Comparison of ENCODE assay signal across 38 mouse cellular contexts in genomic region chr2:164190576-164190975, GRCm38 (mm10). TPM values are rescaled to one million over a fixed set of nuclear protein-coding genes. Genes with fewer than 3 reads are reported as not detected.
DNase-seq lines count a peak whose midpoint lies in the region; ATAC-seq and TF ChIP-seq lines count a peak whose summit lies in the region.
"Had no signal": no experiment of that assay in that cellular context is flagged by ENCODE, and none has a peak within 500 bp of the region (broad histone marks: within the 10 kb centered on the region; RNA-seq: fewer than 3 reads in every experiment).

Wfdc12 (minus strand) TSS chr2:164190608.

- no peak for TF ChIP-seq POLR2A in lung, adult 2 months (IDR thresholded peaks at IDR 0.05; ENCODE audit: borderline replicate concordance, extremely low read depth, low read depth, low read length)

- no peak for TF ChIP-seq CTCF in lung, embryonic 14.5 days (IDR thresholded peaks at IDR 0.05; ENCODE audit: low read depth)
- TF ChIP-seq CTCF in lung, adult 2 months (IDR thresholded peaks at IDR 0.05; ENCODE audit: insufficient read depth, low read length): no peak

- DNase-seq in adrenal gland, postnatal 14 days: peak; percentile 41
- DNase-seq in adrenal gland, postnatal 25 days: no peak
- DNase-seq in lung, embryonic 14.5 days: peak; percentile 34
- no peak for DNase-seq in lung, adult 2 months
- DNase-seq in adipocyte (ENCODE audit: low spot score): peak; percentile 78
- DNase-seq in gastrocnemius, postnatal 14 days: no peak
- DNase-seq in thymus, postnatal 14 days: no peak
- DNase-seq: cerebellum, adult 8-10 months; cerebellum, postnatal 25 days; gastrocnemius, postnatal 36 days; heart, adult 2 months; kidney, adult 2 months; kidney, postnatal 36 days; liver, embryonic 13.5 days; right cerebral cortex, postnatal 4 days; thymus, adult 18-20 months; thymus, postnatal 36 days had no signal

- no peak within 1 kb of the TSS for H3K4me2 ChIP-seq in lung, embryonic 14.5 days
- H3K4me2 ChIP-seq: forebrain, embryonic 13.5 days; heart, embryonic 15.5 days; intestine, embryonic 15.5 days; limb, embryonic 12.5 days; liver, embryonic 13.5 days; lung, embryonic 15.5 days; midbrain, embryonic 12.5 days; neural tube, embryonic 13.5 days had no signal

- WGBS in lung, embryonic 14.5 days: 69% methylated on average over 6 of the region's 6 CpGs
- 64% methylated on average over 6 of the region's 6 CpGs for WGBS in lung, adult 2 months

- H3K27ac ChIP-seq in lung, embryonic 14.5 days (ENCODE audit: low read depth): no peak within 1 kb of the TSS
- H3K27ac ChIP-seq: forebrain, embryonic 13.5 days; heart, adult 2 months; heart, embryonic 15.5 days; hindbrain, postnatal 0 days; intestine, embryonic 15.5 days; layer of hippocampus, adult 2 months; left cerebral cortex, adult 2 months; limb, embryonic 12.5 days; liver, embryonic 13.5 days; lung, embryonic 15.5 days; midbrain, embryonic 12.5 days; neural tube, embryonic 13.5 days; stomach, postnatal 0 days had no signal

- H3K4me1 ChIP-seq in lung, embryonic 14.5 days (ENCODE audit: insufficient read depth): no peaks in the 10 kb centered on the region
- no peaks in the 10 kb centered on the region; the same call in 1 of the 2 replicates for H3K4me1 ChIP-seq in lung, adult 2 months (ENCODE audit: control insufficient read depth, insufficient read depth, low read length)
- H3K4me1 ChIP-seq: forebrain, embryonic 13.5 days; heart, embryonic 15.5 days; intestine, embryonic 15.5 days; limb, embryonic 12.5 days; liver, embryonic 13.5 days; lung, embryonic 15.5 days; midbrain, embryonic 12.5 days; neural tube, embryonic 13.5 days had no signal

- H3K9me3 ChIP-seq in lung, embryonic 14.5 days (ENCODE audit: low read depth, low read length): no peaks in the 10 kb centered on the region
- H3K9me3 ChIP-seq: forebrain, embryonic 13.5 days; heart, embryonic 15.5 days; intestine, embryonic 15.5 days; limb, embryonic 12.5 days; liver, embryonic 13.5 days; lung, embryonic 15.5 days; midbrain, embryonic 12.5 days; neural tube, embryonic 13.5 days had no signal

- no peak within 1 kb of the TSS for H3K9ac ChIP-seq in lung, embryonic 14.5 days
- H3K9ac ChIP-seq: forebrain, embryonic 13.5 days; heart, embryonic 15.5 days; intestine, embryonic 15.5 days; limb, embryonic 12.5 days; liver, embryonic 13.5 days; lung, embryonic 15.5 days; midbrain, embryonic 12.5 days; neural tube, embryonic 13.5 days had no signal

- H3K27me3 ChIP-seq in lung, embryonic 14.5 days (ENCODE audit: insufficient read depth, low read length): no peaks in the 10 kb centered on the region
- H3K27me3 ChIP-seq: forebrain, embryonic 13.5 days; heart, embryonic 15.5 days; intestine, embryonic 15.5 days; liver, embryonic 13.5 days; lung, embryonic 15.5 days; midbrain, embryonic 12.5 days; neural tube, embryonic 13.5 days had no signal

- H3K4me3 ChIP-seq in lung, embryonic 14.5 days (ENCODE audit: low read depth, low read length): no peak within 1 kb of the TSS
- H3K4me3 ChIP-seq in lung, adult 2 months (replicated peaks; ENCODE audit: extremely low read depth, low read depth, low read length): no peak within 1 kb of the TSS
- H3K4me3 ChIP-seq: forebrain, embryonic 13.5 days; heart, adult 2 months; heart, embryonic 15.5 days; intestine, embryonic 15.5 days; layer of hippocampus, adult 2 months; left cerebral cortex, adult 2 months; limb, embryonic 12.5 days; liver, embryonic 13.5 days; lung, embryonic 15.5 days; midbrain, embryonic 12.5 days; neural tube, embryonic 13.5 days had no signal

- no peaks in the 10 kb centered on the region for H3K36me3 ChIP-seq in lung, embryonic 14.5 days (ENCODE audit: insufficient read depth)
- H3K36me3 ChIP-seq: heart, embryonic 15.5 days; intestine, embryonic 15.5 days; limb, embryonic 12.5 days; liver, embryonic 13.5 days; lung, embryonic 15.5 days; midbrain, embryonic 12.5 days; neural tube, embryonic 13.5 days had no signal

- intact Hi-C loops in gastrocnemius, postnatal 14 days (cut with DNase I; ENCODE audit: low total_unique reads): no loop called here

- no peak for ATAC-seq in lung, embryonic 14.5 days (ENCODE audit: insufficient read depth)
- ATAC-seq: CD4-positive, CD25-positive, alpha-beta regulatory T cell, adult 4 months; forebrain, embryonic 13.5 days; hindbrain, postnatal 0 days; intestine, embryonic 15.5 days had no signal

RNA-seq across cellular contexts. Expression of gene Wfdc12, which starts in this region (rescaled TPM):
- 1.1 TPM in 1 of 2 replicates, not detected in the other for total RNA-seq in adrenal gland, postnatal 14 days (2021)
- 2.6 TPM in 1 of 2 replicates, not detected in the other for total RNA-seq in adrenal gland, postnatal 25 days (2021)
- polyA plus RNA-seq in lung, embryonic 14.5 days (2014; fragmentation: Nextera tagmentation; extraction: Ambion mirVana): not detected in 2 replicates
- 0.43 and 4.4 TPM in 2 replicates for polyA plus RNA-seq in lung, adult 2 months (2012; rRNA removed)
- not detected for total RNA-seq in gastrocnemius, postnatal 14 days (2021)
- total RNA-seq: adrenal gland, postnatal 4 days; gastrocnemius, postnatal 36 days; heart, adult 2 months; heart, postnatal 25 days; hindbrain, postnatal 0 days; layer of hippocampus, adult 2 months; layer of hippocampus, postnatal 14 days; left cerebral cortex, adult 2 months; left cerebral cortex, postnatal 25 days; megakaryocyte, adult 5-6 weeks had no signal
- polyA plus RNA-seq: CD4-positive, CD25-positive, alpha-beta regulatory T cell, adult 4 months; embryonic facial prominence, embryonic 11.5 days; forebrain, embryonic 13.5 days; heart, adult 2 months; heart, embryonic 15.5 days; hindbrain, embryonic 11.5 days; hindbrain, postnatal 0 days; intestine, embryonic 15.5 days; kidney, adult 2 months; kidney, embryonic 16.5 days; limb, embryonic 12.5 days; liver, embryonic 13.5 days; lung, embryonic 15.5 days; midbrain, embryonic 12.5 days; neural tube, embryonic 13.5 days; spleen, adult 2 months had no signal

Comparison
In these comparisons a context has a peak if more than half of its experiments do, and no peak if none do; other contexts are left out.
1. DNase-seq: peak in adrenal gland, postnatal 14 days (single experiment) and adipocyte (single experiment); none in adrenal gland, postnatal 25 days (single experiment), lung, adult 2 months (single experiment), gastrocnemius, postnatal 14 days (single experiment) and thymus, postnatal 14 days (single experiment).
2. Peak in DNase-seq in lung, embryonic 14.5 days; RNA of the gene not detected or under 1 TPM.